Mouse (Mus musculus) cerebellum, adult 2 months (tissue): ENCODE results near the gene Trim47.

Experiments used
- CTCF ChIP-seq: fragments of 200-500 bp; IDR thresholded peaks from 2 replicates; pipeline ENCODE4 v1.5.1; 2011; ENCODE audit warnings: low read depth, mild to moderate bottlenecking, control low read depth, low read length, moderate library complexity, borderline replicate concordance; ENCODE audit not compliant: insufficient read depth
- POLR2A ChIP-seq: fragments of 200-500 bp; IDR thresholded peaks from 2 replicates; pipeline ENCODE4 v1.6.1; 2011; ENCODE audit warnings: low read length, control low read depth, borderline replicate concordance; ENCODE audit not compliant: insufficient read depth

DNA sequence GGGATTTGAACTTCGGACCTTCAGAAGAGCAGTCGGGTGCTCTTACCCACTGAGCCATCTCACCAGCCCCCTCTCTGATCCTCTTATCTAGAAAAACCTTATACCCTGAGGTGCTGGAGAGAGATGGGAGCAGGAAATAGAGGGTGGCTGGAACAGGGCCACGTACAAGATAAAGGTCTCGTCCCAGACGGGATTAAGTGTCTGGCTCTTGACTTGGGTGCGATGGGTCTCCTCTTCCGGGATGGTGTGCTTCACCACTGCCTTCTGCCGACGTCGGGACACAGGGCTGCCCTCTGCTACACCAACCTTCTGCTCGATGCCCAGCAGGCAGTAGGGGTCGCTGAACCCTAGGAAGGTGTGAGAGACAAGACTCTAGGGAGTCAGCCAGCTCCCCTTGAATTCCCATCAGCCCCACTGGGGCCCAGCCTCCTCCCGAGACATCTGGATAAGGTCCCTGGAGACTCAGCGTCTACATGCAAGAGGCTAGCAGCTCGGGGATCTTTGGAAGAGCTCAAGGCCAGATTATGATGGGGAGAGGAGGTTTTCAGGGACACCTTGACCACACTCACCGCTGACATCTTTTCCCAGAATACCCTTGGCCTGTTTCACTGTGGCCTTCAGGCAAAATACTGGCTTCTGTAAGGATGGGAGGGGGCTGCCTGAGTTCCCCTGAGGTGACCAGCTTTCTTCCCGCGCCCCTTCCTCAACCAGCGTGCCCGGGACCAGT is 51.3 kb downstream of the Trim47 start:
- TF ChIP-seq CTCF = no peak
- TF ChIP-seq POLR2A = no peak
